Mouse (Mus musculus) heart, embryonic 11.5 days (tissue): ENCODE measurements at regions not wholly inside any gene's neighbourhood (a gene's known extent, or its start where the extent isn't known, plus 50 kb on each side); places are given as distances from the start of the nearest gene placed in this dataset.

Source experiments
- ATAC-seq: fragments of 200-750 bp; cut with Nextera tagmentation; replicated peaks from 2 replicates; pipeline ENCODE4 v1.8.0; 2017; ENCODE audit warnings: moderate library complexity; ENCODE audit not compliant: insufficient number of reproducible peaks, low FRiP score, low TSS enrichment
- H3K27ac ChIP-seq: fragments of 300-500 bp; sonication (generic); 2 replicates; pipeline ENCODE4 v1.5.1; 2014; ENCODE audit warnings: mild to moderate bottlenecking, low read depth, low read length
- H3K27me3 ChIP-seq: fragments of 300-500 bp; sonication (generic); 2 replicates; pipeline ENCODE4 v1.6.1; 2014; ENCODE audit warnings: mild to moderate bottlenecking, low read length, mixed read lengths; ENCODE audit not compliant: control insufficient read depth, insufficient read depth
- H3K36me3 ChIP-seq: fragments of 300-500 bp; sonication (generic); 2 replicates; pipeline ENCODE4 v1.6.1; 2014; ENCODE audit warnings: mild to moderate bottlenecking, low read length, moderate library complexity, mixed read lengths; ENCODE audit not compliant: control insufficient read depth, insufficient read depth
- H3K4me1 ChIP-seq: fragments of 300-500 bp; sonication (generic); 2 replicates; pipeline ENCODE4 v1.6.1; 2014; ENCODE audit warnings: low read length; ENCODE audit not compliant: control insufficient read depth, insufficient read depth
- H3K4me2 ChIP-seq: fragments of 300-500 bp; sonication (generic); 2 replicates; pipeline ENCODE4 v1.6.1; 2014; ENCODE audit warnings: mild to moderate bottlenecking, moderate library complexity
- H3K4me3 ChIP-seq: fragments of 300-500 bp; sonication (generic); 2 replicates; pipeline ENCODE4 v1.5.1; 2014; ENCODE audit warnings: low read depth, low read length
- H3K9ac ChIP-seq: fragments of 300-500 bp; sonication (generic); 2 replicates; pipeline ENCODE4 v1.6.1; 2014; ENCODE audit warnings: mild to moderate bottlenecking, low read depth, low read length, moderate library complexity
- H3K9me3 ChIP-seq: fragments of 300-500 bp; sonication (generic); replicated peaks from 2 replicates; pipeline ENCODE4 v1.6.1; 2016; ENCODE audit warnings: low read length; ENCODE audit not compliant: control insufficient read depth
- WGBS: fragments of 180-500 bp; shearing (Covaris S2); extraction: QIAGEN DNeasy Blood & Tissue Kit; methylation state at CpG from one replicate; pipeline ENCODE4 v1.1.7; 2014; ENCODE audit not compliant: insufficient replicate concordance; 5-methylcytosine and 5-hydroxymethylcytosine counted together

- ATAC-seq = no peak
- no peak overlapping the region for H3K27ac ChIP-seq
- H3K9me3 ChIP-seq = no peaks in the 10 kb centered on the region
- H3K36me3 ChIP-seq = no peaks in the 10 kb centered on the region
- H3K4me2 ChIP-seq = no peak overlapping the region
- WGBS = 77% methylated on average over 7 of the region's 7 CpGs
- no peak overlapping the region for H3K4me3 ChIP-seq
- H3K9ac ChIP-seq = no peak overlapping the region
- H3K4me1 ChIP-seq = no peaks in the 10 kb centered on the region
- no peaks in the 10 kb centered on the region for H3K27me3 ChIP-seq
These were observed 54.1 kb upstream of the 1700012A03Rik start for GRCm38 (mm10) chr6:31995977-31996376.

- Histone ChIP-seq H3K27ac (no peak overlapping the region), H3K4me2 (no peak overlapping the region), H3K27me3 (no peaks in the 10 kb centered on the region), H3K9me3 (no peaks in the 10 kb centered on the region), H3K9ac (no peak overlapping the region), H3K4me3 (no peak overlapping the region), H3K36me3 (no peaks in the 10 kb centered on the region), H3K4me1 (no peaks in the 10 kb centered on the region)
- ATAC-seq = no peak
- 64% methylated on average over 4 of the region's 4 CpGs for WGBS
These were observed 54.8 kb upstream of the 1700012A03Rik start for GRCm38 (mm10) chr6:31995249-31995648.

- no peaks in the 10 kb centered on the region for H3K4me1 ChIP-seq
- WGBS = 44% methylated on average over 3 of the region's 3 CpGs
- no peak overlapping the region for H3K9ac ChIP-seq
- H3K27me3 ChIP-seq = no peaks in the 10 kb centered on the region
- H3K4me2 ChIP-seq = no peak overlapping the region
- ATAC-seq = no peak
- no peaks in the 10 kb centered on the region for H3K36me3 ChIP-seq
- no peaks in the 10 kb centered on the region for H3K9me3 ChIP-seq
- H3K4me3 ChIP-seq = no peak overlapping the region
- no peak overlapping the region for H3K27ac ChIP-seq
These were observed 64.3 kb upstream of the 1700012A03Rik start for GRCm38 (mm10) chr6:31985698-31986097.

DNA sequence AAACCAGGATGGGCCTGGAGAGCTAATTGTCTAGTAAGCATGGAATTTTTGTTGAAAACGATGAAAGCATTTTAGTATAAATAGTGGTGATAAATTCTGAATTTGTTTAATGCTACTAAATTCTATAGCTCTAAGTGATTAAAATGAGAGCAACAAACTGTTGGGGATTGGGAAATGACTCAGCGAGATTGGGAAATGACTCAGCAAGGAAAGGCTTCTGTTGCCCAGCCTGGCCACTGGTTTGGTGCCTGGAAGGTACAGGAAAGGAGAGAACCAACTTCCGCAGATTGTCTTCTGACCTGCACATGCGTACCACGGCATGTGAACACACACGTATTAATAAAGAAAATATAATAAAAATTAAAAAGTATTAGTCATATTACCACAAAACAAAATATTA is 73.3 kb upstream of the 1700012A03Rik start:
- H3K4me3 ChIP-seq = no peak overlapping the region
- no peaks in the 10 kb centered on the region for H3K27me3 ChIP-seq
- H3K4me2 ChIP-seq = no peak overlapping the region
- H3K27ac ChIP-seq = no peak overlapping the region
- no peaks in the 10 kb centered on the region for H3K4me1 ChIP-seq
- no peaks in the 10 kb centered on the region for H3K9me3 ChIP-seq
- no peak for ATAC-seq
- no peaks in the 10 kb centered on the region for H3K36me3 ChIP-seq
- no peak overlapping the region for H3K9ac ChIP-seq
- 85% methylated on average over 6 of the region's 6 CpGs for WGBS

DNA sequence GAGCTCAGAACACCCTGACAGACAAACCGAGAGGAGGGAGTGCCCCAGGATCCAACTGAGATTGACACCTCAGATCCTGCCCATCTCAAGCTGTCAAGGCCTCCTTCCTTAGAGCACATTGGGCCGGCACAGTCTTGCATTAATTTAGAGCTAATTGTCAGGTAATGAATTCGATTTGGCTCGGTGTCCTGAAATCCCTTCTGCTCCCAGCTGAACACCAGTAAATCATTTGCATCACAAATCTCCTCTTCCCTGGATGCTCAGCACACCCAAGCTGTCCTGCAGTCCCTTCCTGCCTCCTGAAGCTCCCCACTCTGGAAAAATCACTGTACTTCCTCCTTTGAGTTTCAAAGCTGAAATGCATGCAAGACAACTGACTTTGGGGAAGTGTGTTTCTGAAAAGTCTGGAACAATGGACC is 102.0 kb upstream of the 1700012A03Rik start:
- Histone ChIP-seq H3K27ac (no peak overlapping the region), H3K4me2 (no peak overlapping the region), H3K9ac (no peak overlapping the region), H3K4me3 (no peak overlapping the region), H3K4me1 (no peaks in the 10 kb centered on the region), H3K9me3 (no peaks in the 10 kb centered on the region), H3K36me3 (no peaks in the 10 kb centered on the region), H3K27me3 (no peaks in the 10 kb centered on the region)
- ATAC-seq = no peak
- 30% methylated on average over 4 of the region's 4 CpGs for WGBS

DNA sequence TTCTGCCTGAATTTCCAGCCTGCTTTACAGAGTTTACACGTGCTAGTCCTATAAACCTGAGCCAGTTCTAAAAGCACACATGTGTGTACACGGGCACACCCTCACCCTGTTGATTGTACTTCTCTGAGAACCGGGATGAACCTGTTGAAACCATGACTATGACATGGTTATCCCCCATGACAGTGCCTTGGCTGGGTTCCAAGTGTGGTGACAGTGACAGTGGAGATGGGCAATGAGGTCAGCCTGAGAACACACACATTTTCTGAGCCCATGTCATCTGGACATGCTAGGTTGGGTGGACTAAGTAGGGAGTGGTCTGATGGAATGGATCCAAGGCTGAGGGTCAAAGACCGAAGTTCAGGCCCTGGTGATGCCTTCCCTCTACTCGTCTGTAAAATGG is 103.5 kb upstream of the 1700012A03Rik start:
- H3K4me2 ChIP-seq = no peak overlapping the region
- ATAC-seq = no peak
- H3K4me1 ChIP-seq = no peaks in the 10 kb centered on the region
- no peaks in the 10 kb centered on the region for H3K9me3 ChIP-seq
- H3K36me3 ChIP-seq = no peaks in the 10 kb centered on the region
- H3K4me3 ChIP-seq = no peak overlapping the region
- H3K9ac ChIP-seq = no peak overlapping the region
- no peak overlapping the region for H3K27ac ChIP-seq
- WGBS = 78% methylated on average over 5 of the region's 5 CpGs
- H3K27me3 ChIP-seq = no peaks in the 10 kb centered on the region

DNA sequence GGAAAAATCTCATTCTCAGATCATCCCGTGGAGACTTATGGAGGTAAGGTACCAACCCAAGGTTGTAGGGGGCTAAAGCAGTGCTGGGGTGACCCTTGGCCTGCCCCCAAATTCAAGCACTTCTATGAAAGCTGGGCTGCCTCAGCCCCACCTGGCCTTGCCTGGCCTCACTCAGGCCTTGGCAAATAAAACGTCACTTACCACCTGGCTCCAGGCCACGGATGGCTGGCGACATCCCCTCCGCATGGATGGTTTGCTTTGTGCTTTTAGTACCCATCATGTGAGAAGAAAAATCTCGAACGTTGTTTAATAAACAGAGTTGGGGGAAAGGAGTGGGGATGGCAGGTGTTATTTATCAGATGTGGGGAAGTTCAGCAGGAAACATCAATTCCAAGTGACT is 104.7 kb upstream of the 1700012A03Rik start:
- no peaks in the 10 kb centered on the region for H3K9me3 ChIP-seq
- ATAC-seq = no peak
- H3K4me1 ChIP-seq = no peaks in the 10 kb centered on the region
- no peak overlapping the region for H3K9ac ChIP-seq
- H3K4me2 ChIP-seq = no peak overlapping the region
- H3K36me3 ChIP-seq = no peaks in the 10 kb centered on the region
- no peak overlapping the region for H3K27ac ChIP-seq
- no peaks in the 10 kb centered on the region for H3K27me3 ChIP-seq
- 72% methylated on average over 7 of the region's 7 CpGs for WGBS
- no peak overlapping the region for H3K4me3 ChIP-seq

GRCm38 (mm10) chr6:31944546-31944945 is 105.5 kb upstream of the 1700012A03Rik start:
- Histone ChIP-seq H3K9me3 (no peaks in the 10 kb centered on the region), H3K27ac (no peak overlapping the region), H3K36me3 (no peaks in the 10 kb centered on the region), H3K27me3 (no peaks in the 10 kb centered on the region), H3K9ac (no peak overlapping the region), H3K4me2 (no peak overlapping the region), H3K4me3 (no peak overlapping the region), H3K4me1 (no peaks in the 10 kb centered on the region)
- ATAC-seq = no peak
- WGBS = 71% methylated on average over 8 of the region's 8 CpGs

- H3K27ac ChIP-seq = no peak overlapping the region
- WGBS = 56% methylated on average over 4 of the region's 4 CpGs
These were observed 107.3 kb upstream of the 1700012A03Rik start for GRCm38 (mm10) chr6:31942696-31943095.

More at GRCm38 (mm10) chr6:31942696-31943095, 107.3 kb upstream of the 1700012A03Rik start:
- no peak overlapping the region for H3K4me3 ChIP-seq
- no peaks in the 10 kb centered on the region for H3K9me3 ChIP-seq
- ATAC-seq = no peak
- no peaks in the 10 kb centered on the region for H3K4me1 ChIP-seq
- H3K9ac ChIP-seq = no peak overlapping the region
- H3K27me3 ChIP-seq = no peaks in the 10 kb centered on the region
- H3K4me2 ChIP-seq = no peak overlapping the region
- no peaks in the 10 kb centered on the region for H3K36me3 ChIP-seq
